Comparison of ENCODE assay signal across 8 mouse cellular contexts in the genomic region with DNA sequence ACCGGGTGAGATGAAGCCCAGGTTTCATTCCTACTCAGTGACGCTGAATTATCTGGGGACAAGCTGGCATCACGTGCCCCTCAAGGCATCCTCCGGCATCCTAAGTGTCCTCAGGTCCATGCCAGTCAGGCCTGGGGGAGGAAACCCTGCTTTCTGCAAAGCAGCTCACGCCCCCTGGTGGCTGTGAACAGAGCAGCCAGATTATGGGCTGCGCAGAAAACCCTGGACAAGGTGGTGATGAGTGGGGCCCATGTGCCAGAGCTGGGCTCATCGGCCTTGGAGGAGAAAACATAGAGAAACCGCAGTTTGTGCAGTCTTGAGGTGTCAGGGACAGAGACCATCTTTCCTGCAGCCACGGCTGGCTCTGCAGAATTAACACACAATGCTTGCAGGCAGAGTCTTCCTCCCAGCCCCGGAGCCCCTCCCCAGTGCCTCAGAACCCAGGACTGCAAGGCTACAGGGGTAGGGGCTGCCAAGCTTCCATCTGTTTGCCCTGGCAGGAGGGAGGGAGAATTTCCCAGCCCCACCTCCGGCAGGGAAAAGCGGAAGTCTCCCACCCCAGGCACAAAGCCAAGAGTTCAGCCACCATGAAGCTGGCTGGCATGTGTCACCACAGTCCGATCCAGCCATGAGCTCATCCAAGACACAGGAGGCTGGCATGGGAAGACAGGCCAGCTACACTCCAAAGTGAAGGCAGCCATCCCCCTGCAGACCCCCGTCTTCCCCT.
DNase-seq lines count a peak whose midpoint lies in the region; ATAC-seq and TF ChIP-seq lines count a peak whose summit lies in the region.

No protein-coding gene starts in this region.

- TF ChIP-seq CTCF in kidney, adult 2 months (conservative IDR thresholded peaks at IDR 0.05; ENCODE audit: insufficient read depth, insufficient read length, low read depth, low read length): peak; percentile 65
- TF ChIP-seq CTCF in thymus, adult 2 months (IDR thresholded peaks at IDR 0.05; ENCODE audit: borderline replicate concordance, control insufficient read depth, extremely low read depth, insufficient read depth, low read length, poor library complexity): peak; percentile 95

- no peak for TF ChIP-seq POLR2A in kidney, adult 2 months (IDR thresholded peaks at IDR 0.05; ENCODE audit: low read depth, low read length)
- no peak for TF ChIP-seq POLR2A in thymus, adult 2 months (IDR thresholded peaks at IDR 0.05; ENCODE audit: control insufficient read depth, extremely low read depth, insufficient read depth, low read length, poor library complexity)

- no peaks in the 10 kb centered on the region for H3K4me1 ChIP-seq in kidney, adult 2 months (ENCODE audit: control insufficient read depth, insufficient read depth, low read length)
- H3K4me1 ChIP-seq in limb, embryonic 13.5 days: peaks cover 11% of the 10 kb centered on the region
- peaks cover 6% of the 10 kb centered on the region; the same call in 1 of the 2 replicates for H3K4me1 ChIP-seq in thymus, adult 2 months (replicated peaks; ENCODE audit: control insufficient read depth, insufficient read depth, low read length)

- no peaks in the 10 kb centered on the region for H3K27me3 ChIP-seq in kidney, adult 2 months (replicated peaks; ENCODE audit: control insufficient read depth, insufficient read depth, low read length)
- peaks cover 70% of the 10 kb centered on the region for H3K27me3 ChIP-seq in limb, embryonic 13.5 days
- no peaks in the 10 kb centered on the region; the same call in 1 of the 2 replicates for H3K27me3 ChIP-seq in thymus, adult 2 months (ENCODE audit: control insufficient read depth, insufficient read depth, low read length)

- H3K4me3 ChIP-seq in kidney, adult 2 months (ENCODE audit: insufficient read depth, low read depth, low read length): no peak overlapping the region
- H3K4me3 ChIP-seq in limb, embryonic 13.5 days: no peak overlapping the region
- H3K4me3 ChIP-seq in thymus, adult 2 months (ENCODE audit: control insufficient read depth, insufficient read depth, low read length): no peak overlapping the region

- H3K27ac ChIP-seq in kidney, adult 2 months (ENCODE audit: insufficient read depth, low read depth, low read length): no peak overlapping the region
- H3K27ac ChIP-seq in limb, embryonic 13.5 days: no peak overlapping the region
- H3K27ac ChIP-seq in thymus, adult 2 months (ENCODE audit: control insufficient read depth, insufficient read depth, low read length): no peak overlapping the region

- peak; percentile 42 for DNase-seq in 416B (ENCODE audit: low read depth)
- DNase-seq in adrenal gland, adult 2 months: peak; percentile 56
- DNase-seq in embryo, embryonic 11 days: peak; percentile 81
- peak; percentile 31 to 47 for DNase-seq in gastrocnemius, postnatal 36 days
- DNase-seq in kidney, adult 2 months: peak; percentile 48
- DNase-seq in naive thymus-derived CD4-positive, alpha-beta T cell, adult 2 months (ENCODE audit: low read depth): peak; percentile 52
- peak; percentile 69 for DNase-seq in thymus, adult 2 months

- 0 out of 2 replicates have a peak, but pooled peaks have one; percentile 37 for ATAC-seq in limb, embryonic 13.5 days (ENCODE audit: low FRiP score, low read depth)

- WGBS in kidney, adult 2 months: 36% methylated on average over 14 of the region's 14 CpGs
- WGBS in limb, embryonic 13.5 days: 51% methylated on average over 14 of the region's 14 CpGs
- WGBS in thymus, adult 2 months: 48% methylated on average over 14 of the region's 14 CpGs

- intact Hi-C loops in gastrocnemius, postnatal 36 days (cut with DNase I): loop anchor here (10.0 kb wide), 1 partner anchor 260 kb away; no protein-coding TSS in a partner anchor

- no peak overlapping the region for H3K4me2 ChIP-seq in limb, embryonic 13.5 days (replicated peaks)

- H3K9me3 ChIP-seq in limb, embryonic 13.5 days: no peaks in the 10 kb centered on the region

- H3K9ac ChIP-seq in limb, embryonic 13.5 days: no peak overlapping the region

- no peaks in the 10 kb centered on the region for H3K36me3 ChIP-seq in kidney, adult 2 months (ENCODE audit: control insufficient read depth, insufficient read depth, low read length)
- no peaks in the 10 kb centered on the region for H3K36me3 ChIP-seq in limb, embryonic 13.5 days
- H3K36me3 ChIP-seq in thymus, adult 2 months (ENCODE audit: control insufficient read depth, insufficient read depth, low read length): no peaks in the 10 kb centered on the region
